Mouse (Mus musculus): ENCODE data around the gene Atp8b5. TPM values are rescaled to one million over a fixed set of nuclear protein-coding genes. Genes with fewer than 3 reads are reported as not detected.

Gene Atp8b5
- polyA plus RNA-seq, 1 experiment = not detected

GRCm38 (mm10) chr4:43248909-43249308, 18.1 kb upstream of the Atp8b5 start:
- H3K79me2 ChIP-seq (ENCODE audit: control insufficient read depth, insufficient read depth) = no peaks in the 10 kb centered on the region
- no peak overlapping the region for H3ac ChIP-seq (ENCODE audit: control insufficient read depth, insufficient read length)
- TF ChIP-seq CEBPB (IDR thresholded peaks at IDR 0.05; ENCODE audit: insufficient read depth, poor library complexity, severe bottlenecking) (no peak), SRF (IDR thresholded peaks at IDR 0.05; ENCODE audit: control insufficient read depth, insufficient read length, low read depth) (no peak), TCF12 (IDR thresholded peaks at IDR 0.05; ENCODE audit: insufficient read depth, poor library complexity, severe bottlenecking) (no peak), TCF3 (IDR thresholded peaks at IDR 0.05; ENCODE audit: insufficient read length, low read depth) (no peak), MAX (IDR thresholded peaks at IDR 0.05; ENCODE audit: low read depth) (no peak), USF1 (IDR thresholded peaks at IDR 0.05; ENCODE audit: low read depth) (no peak), MYOD1 (IDR thresholded peaks at IDR 0.05; ENCODE audit: control insufficient read depth in 1 of 3, insufficient read length in 2 of 3, low read depth in 2 of 3) (no peak), POLR2AphosphoS2 (IDR thresholded peaks at IDR 0.05; ENCODE audit: insufficient read length, low read depth) (no peak), POLR2A (IDR thresholded peaks at IDR 0.05; ENCODE audit: insufficient read length, low read depth) (no peak), E2F4 (IDR thresholded peaks at IDR 0.05; ENCODE audit: insufficient read depth) (no peak)
- no peaks in the 10 kb centered on the region for H3K36me3 ChIP-seq (ENCODE audit: control insufficient read depth, insufficient read depth)
- H3K4me3 ChIP-seq = no peak overlapping the region
- peaks cover 6% of the 10 kb centered on the region for H3K27me3 ChIP-seq (ENCODE audit: control insufficient read depth, insufficient read depth, insufficient read length)
- no peak overlapping the region for H3K4me2 ChIP-seq (ENCODE audit: low read depth)

- H3K36me3 ChIP-seq (ENCODE audit: control insufficient read depth, insufficient read depth) = no peaks in the 10 kb centered on the region
- H3K27me3 ChIP-seq (ENCODE audit: control insufficient read depth, insufficient read depth, insufficient read length) = peaks cover 15% of the 10 kb centered on the region
- H3K4me2 ChIP-seq (ENCODE audit: low read depth) = no peak overlapping the region
- no peaks in the 10 kb centered on the region for H3K79me2 ChIP-seq (ENCODE audit: control insufficient read depth, insufficient read depth)
- no peak overlapping the region for H3ac ChIP-seq (ENCODE audit: control insufficient read depth, insufficient read length)
- TF ChIP-seq MYOD1 (IDR thresholded peaks at IDR 0.05; ENCODE audit: control insufficient read depth in 1 of 3, insufficient read length in 2 of 3, low read depth in 2 of 3) (no peak), POLR2AphosphoS2 (IDR thresholded peaks at IDR 0.05; ENCODE audit: insufficient read length, low read depth) (no peak), MAX (IDR thresholded peaks at IDR 0.05; ENCODE audit: low read depth) (no peak), SRF (IDR thresholded peaks at IDR 0.05; ENCODE audit: control insufficient read depth, insufficient read length, low read depth) (no peak), TCF12 (IDR thresholded peaks at IDR 0.05; ENCODE audit: insufficient read depth, poor library complexity, severe bottlenecking) (no peak), POLR2A (IDR thresholded peaks at IDR 0.05; ENCODE audit: insufficient read length, low read depth) (no peak), USF1 (IDR thresholded peaks at IDR 0.05; ENCODE audit: low read depth) (no peak), TCF3 (IDR thresholded peaks at IDR 0.05; ENCODE audit: insufficient read length, low read depth) (no peak), REST (IDR thresholded peaks at IDR 0.05; ENCODE audit: insufficient read depth, insufficient read length) (no peak), E2F4 (IDR thresholded peaks at IDR 0.05; ENCODE audit: insufficient read depth) (no peak), MYOG (IDR thresholded peaks at IDR 0.05; ENCODE audit: control insufficient read depth in 1 of 3, insufficient read depth in 1 of 3, insufficient read length in 2 of 3, low read depth in 2 of 3) (no peak), CEBPB (IDR thresholded peaks at IDR 0.05; ENCODE audit: insufficient read depth, poor library complexity, severe bottlenecking) (no peak)
- H3K4me3 ChIP-seq = no peak overlapping the region
Measured at GRCm38 (mm10) chr4:43251269-43251668, 15.7 kb upstream of the Atp8b5 start.

- H3K4me3 ChIP-seq = no peak overlapping the region
- no peak overlapping the region for H3ac ChIP-seq (ENCODE audit: control insufficient read depth, insufficient read length)
- peaks cover 23% of the 10 kb centered on the region for H3K27me3 ChIP-seq (ENCODE audit: control insufficient read depth, insufficient read depth, insufficient read length)
- H3K36me3 ChIP-seq (ENCODE audit: control insufficient read depth, insufficient read depth) = no peaks in the 10 kb centered on the region
- H3K4me2 ChIP-seq (ENCODE audit: low read depth) = no peak overlapping the region
- H3K79me2 ChIP-seq (ENCODE audit: control insufficient read depth, insufficient read depth) = no peaks in the 10 kb centered on the region
- TF ChIP-seq E2F4 (IDR thresholded peaks at IDR 0.05; ENCODE audit: insufficient read depth) (no peak), POLR2AphosphoS2 (IDR thresholded peaks at IDR 0.05; ENCODE audit: insufficient read length, low read depth) (no peak), MYOG (IDR thresholded peaks at IDR 0.05; ENCODE audit: control insufficient read depth in 1 of 3, insufficient read depth in 1 of 3, insufficient read length in 2 of 3, low read depth in 2 of 3) (no peak), TCF12 (IDR thresholded peaks at IDR 0.05; ENCODE audit: insufficient read depth, poor library complexity, severe bottlenecking) (no peak), TCF3 (IDR thresholded peaks at IDR 0.05; ENCODE audit: insufficient read length, low read depth) (no peak), MAX (IDR thresholded peaks at IDR 0.05; ENCODE audit: low read depth) (no peak), POLR2A (IDR thresholded peaks at IDR 0.05; ENCODE audit: insufficient read length, low read depth) (no peak), REST (IDR thresholded peaks at IDR 0.05; ENCODE audit: insufficient read depth, insufficient read length) (no peak), CEBPB (IDR thresholded peaks at IDR 0.05; ENCODE audit: insufficient read depth, poor library complexity, severe bottlenecking) (no peak), MYOD1 (IDR thresholded peaks at IDR 0.05; ENCODE audit: control insufficient read depth in 1 of 3, insufficient read length in 2 of 3, low read depth in 2 of 3) (no peak)
Measured at GRCm38 (mm10) chr4:43257040-43257439, 9.9 kb upstream of the Atp8b5 start.

- no peaks in the 10 kb centered on the region for H3K36me3 ChIP-seq (ENCODE audit: control insufficient read depth, insufficient read depth)
- no peaks in the 10 kb centered on the region for H3K79me2 ChIP-seq (ENCODE audit: control insufficient read depth, insufficient read depth)
- H3K4me3 ChIP-seq = no peak overlapping the region
- no peak overlapping the region for H3K4me2 ChIP-seq (ENCODE audit: low read depth)
- TF ChIP-seq POLR2A (IDR thresholded peaks at IDR 0.05; ENCODE audit: insufficient read length, low read depth) = no peak
- no peak for TF ChIP-seq USF1 (IDR thresholded peaks at IDR 0.05; ENCODE audit: low read depth)
- TF ChIP-seq MYOD1 (IDR thresholded peaks at IDR 0.05; ENCODE audit: control insufficient read depth in 1 of 3, insufficient read length in 2 of 3, low read depth in 2 of 3) = no peak
- no peak for TF ChIP-seq MAX (IDR thresholded peaks at IDR 0.05; ENCODE audit: low read depth)
- no peak for TF ChIP-seq SRF (IDR thresholded peaks at IDR 0.05; ENCODE audit: control insufficient read depth, insufficient read length, low read depth)
- TF ChIP-seq TCF12 (IDR thresholded peaks at IDR 0.05; ENCODE audit: insufficient read depth, poor library complexity, severe bottlenecking) = no peak
- no peak for TF ChIP-seq TCF3 (IDR thresholded peaks at IDR 0.05; ENCODE audit: insufficient read length, low read depth)
- no peak for TF ChIP-seq CEBPB (IDR thresholded peaks at IDR 0.05; ENCODE audit: insufficient read depth, poor library complexity, severe bottlenecking)
- no peak for TF ChIP-seq POLR2AphosphoS2 (IDR thresholded peaks at IDR 0.05; ENCODE audit: insufficient read length, low read depth)
- no peak for TF ChIP-seq E2F4 (IDR thresholded peaks at IDR 0.05; ENCODE audit: insufficient read depth)
- no peak for TF ChIP-seq MYOG (IDR thresholded peaks at IDR 0.05; ENCODE audit: control insufficient read depth in 1 of 3, insufficient read depth in 1 of 3, insufficient read length in 2 of 3, low read depth in 2 of 3)
- no peak for TF ChIP-seq REST (IDR thresholded peaks at IDR 0.05; ENCODE audit: insufficient read depth, insufficient read length)
- H3K27me3 ChIP-seq (ENCODE audit: control insufficient read depth, insufficient read depth, insufficient read length) = peaks cover 23% of the 10 kb centered on the region
- no peak overlapping the region for H3ac ChIP-seq (ENCODE audit: control insufficient read depth, insufficient read length)
Measured at GRCm38 (mm10) chr4:43258556-43258955, 8.4 kb upstream of the Atp8b5 start.

Measured in myocyte (in vitro differentiated cells).